Mouse (Mus musculus) midbrain, embryonic 16.5 days (tissue): Measurements from ENCODE around the gene Ccdc188. TPM values are rescaled to one million over a fixed set of nuclear protein-coding genes. Genes with fewer than 3 reads are reported as not detected.

Experiments used
- ATAC-seq: fragments of 200-750 bp; cut with Nextera tagmentation; 2 replicates; pipeline ENCODE4 v1.8.0; 2017; ENCODE audit warnings: moderate TSS enrichment
- H3K27ac ChIP-seq: fragments of 300-500 bp; sonication (generic); 2 replicates; pipeline ENCODE4 v1.5.1; 2014; ENCODE audit warnings: mild to moderate bottlenecking, low read length, mixed read lengths
- H3K27me3 ChIP-seq: fragments of 300-500 bp; sonication (generic); 2 replicates; pipeline ENCODE4 v1.6.1; 2014; ENCODE audit warnings: low read depth, low read length, mixed read lengths; ENCODE audit not compliant: control insufficient read depth, insufficient read depth
- H3K36me3 ChIP-seq: fragments of 300-500 bp; sonication (generic); 2 replicates; pipeline ENCODE4 v1.6.1; 2014; ENCODE audit warnings: mild to moderate bottlenecking, low read length, moderate library complexity, mixed read lengths; ENCODE audit not compliant: control insufficient read depth, insufficient read depth
- H3K4me1 ChIP-seq: fragments of 300-500 bp; sonication (generic); 2 replicates; pipeline ENCODE4 v1.6.1; 2014; ENCODE audit warnings: mild to moderate bottlenecking, low read length, mixed read lengths; ENCODE audit not compliant: control insufficient read depth, insufficient read depth
- H3K4me2 ChIP-seq: fragments of 300-500 bp; sonication (generic); 2 replicates; pipeline ENCODE4 v1.6.1; 2014; ENCODE audit warnings: mild to moderate bottlenecking, low read length, mixed read lengths
- H3K4me3 ChIP-seq: fragments of 300-500 bp; sonication (generic); 2 replicates; pipeline ENCODE4 v1.5.1; 2014; ENCODE audit warnings: low read depth, mild to moderate bottlenecking, low read length, moderate library complexity, mixed read lengths
- H3K9ac ChIP-seq: fragments of 300-500 bp; sonication (generic); 2 replicates; pipeline ENCODE4 v1.6.1; 2014; ENCODE audit warnings: low read depth, low read length, mixed read lengths
- H3K9me3 ChIP-seq: fragments of 300-500 bp; sonication (generic); replicated peaks from 2 replicates; pipeline ENCODE4 v1.6.1; 2014; ENCODE audit warnings: mild to moderate bottlenecking, low read length, mixed read lengths; ENCODE audit not compliant: control insufficient read depth, poor library complexity, severe bottlenecking
- WGBS: fragments of 180-500 bp; shearing (Covaris S2); extraction: QIAGEN DNeasy Blood & Tissue Kit; methylation state at CpG from one replicate; pipeline ENCODE4 v1.1.7; 2014; 5-methylcytosine and 5-hydroxymethylcytosine counted together
- polyA plus RNA-seq: library from polyadenylated mRNA; unstranded; fragments of >200 nt; fragmentation: Nextera tagmentation; extraction: Ambion mirVana; gene quantifications from 2 replicates; pipeline ENCODE4 v1.2.1, GENCODE M21; 2015

Gene Ccdc188
- polyA plus RNA-seq, 1 experiment from 2014 or later: not detected

DNA sequence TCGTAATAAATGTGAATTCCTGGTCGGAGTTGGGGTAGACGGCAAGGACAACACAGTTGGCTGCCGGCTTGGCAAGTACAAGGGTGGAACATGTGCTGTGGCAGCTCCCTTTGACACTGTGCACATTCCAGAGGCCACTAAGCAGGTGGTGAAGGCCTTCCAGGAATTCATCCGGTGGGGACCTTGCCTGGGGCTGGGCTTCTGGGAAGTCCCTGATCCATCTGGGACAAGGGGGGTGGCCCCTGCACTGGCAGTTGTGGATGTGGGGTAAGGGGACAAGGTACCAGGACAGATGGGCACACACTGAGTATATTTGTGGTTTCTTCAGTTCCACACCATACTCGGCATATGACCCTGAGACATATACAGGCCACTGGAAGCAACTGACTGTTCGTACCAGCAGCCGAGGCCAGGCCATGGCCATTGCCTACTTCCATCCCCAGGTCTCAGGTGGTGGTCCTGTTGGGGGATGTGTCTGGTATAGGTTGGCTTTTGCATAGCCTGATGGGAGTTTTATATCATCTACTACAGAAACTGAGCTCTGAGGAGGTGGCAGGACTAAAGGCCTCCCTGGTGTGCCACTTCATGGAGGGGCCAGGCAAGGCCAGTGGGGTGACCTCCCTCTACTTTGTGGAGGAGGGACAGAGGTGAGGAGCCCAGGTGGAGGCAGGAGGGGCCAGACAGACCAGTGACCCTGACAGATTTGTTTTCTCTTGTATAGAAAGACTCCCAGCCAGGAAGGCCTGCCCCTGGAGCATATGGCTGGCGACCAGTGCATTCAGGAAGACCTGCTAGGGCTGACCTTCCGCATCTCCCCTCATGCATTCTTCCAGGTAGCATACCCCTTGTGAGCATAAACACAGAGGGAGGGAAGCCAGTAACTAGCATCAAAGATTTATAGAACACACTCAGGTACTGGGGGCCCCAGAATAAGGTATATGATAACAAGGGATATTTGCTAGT is 33.4 kb downstream of the Ccdc188 start:
- peaks cover 27% of the 10 kb centered on the region for H3K36me3 ChIP-seq
- peaks cover 35% of the 10 kb centered on the region for H3K4me1 ChIP-seq
- no peak overlapping the region for H3K27ac ChIP-seq
- H3K9ac ChIP-seq: peak overlapping the region; percentile 7
- no peaks in the 10 kb centered on the region for H3K9me3 ChIP-seq
- H3K4me2 ChIP-seq: peak overlapping the region; percentile 93; the same call in 1 of the 2 replicates
- ATAC-seq: no peak
- H3K27me3 ChIP-seq: no peaks in the 10 kb centered on the region
- no peak overlapping the region for H3K4me3 ChIP-seq
- 62% methylated on average over 10 of the region's 10 CpGs for WGBS

DNA sequence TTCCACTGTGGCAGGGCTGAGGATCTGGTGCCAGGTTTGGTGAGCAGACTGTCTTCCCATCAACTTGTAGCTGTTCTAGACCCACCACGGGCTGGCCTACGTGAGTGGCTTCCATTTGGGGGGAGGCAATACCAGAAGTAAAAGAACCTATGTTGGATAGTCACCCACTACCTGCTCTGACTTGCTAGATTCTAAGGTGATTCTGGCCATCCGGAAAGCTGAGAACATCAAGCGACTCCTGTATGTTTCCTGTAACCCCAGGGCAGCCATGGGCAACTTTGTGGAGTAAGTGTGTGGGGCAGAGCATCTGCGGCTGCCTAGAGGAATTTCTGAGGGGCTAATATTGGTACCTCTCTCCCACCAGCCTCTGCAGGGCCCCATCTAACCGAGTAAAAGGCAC is 35.1 kb downstream of the Ccdc188 start:
- peaks cover 19% of the 10 kb centered on the region for H3K4me1 ChIP-seq
- H3K27me3 ChIP-seq: no peaks in the 10 kb centered on the region
- H3K27ac ChIP-seq: no peak overlapping the region
- peaks cover 38% of the 10 kb centered on the region for H3K36me3 ChIP-seq
- ATAC-seq: no peak
- no peak overlapping the region for H3K4me3 ChIP-seq
- no peak overlapping the region for H3K9ac ChIP-seq
- WGBS: 81% methylated on average over 6 of the region's 6 CpGs
- H3K9me3 ChIP-seq: no peaks in the 10 kb centered on the region
- no peak overlapping the region for H3K4me2 ChIP-seq

DNA sequence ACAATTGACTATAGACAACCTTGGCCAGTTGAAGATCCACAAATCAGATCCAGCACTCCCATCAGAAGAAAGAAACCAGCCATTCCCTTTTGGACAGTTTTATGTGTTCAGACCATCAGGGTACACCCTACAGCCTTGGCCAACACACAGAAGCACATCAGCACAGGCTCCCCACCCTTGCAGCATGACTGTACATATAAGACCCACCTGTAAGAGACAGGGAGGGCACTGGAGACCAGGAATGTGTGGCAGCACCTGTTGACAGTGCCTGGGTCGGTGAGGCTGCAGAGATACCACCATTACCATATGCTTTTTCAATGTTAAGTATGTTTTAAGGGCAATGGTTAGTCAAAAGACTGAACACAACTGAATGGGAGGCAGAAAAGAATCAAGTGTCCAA is 36.2 kb downstream of the Ccdc188 start:
- Histone ChIP-seq H3K27me3 (no peaks in the 10 kb centered on the region), H3K4me1 (peaks cover 19% of the 10 kb centered on the region), H3K9ac (no peak overlapping the region), H3K4me3 (no peak overlapping the region), H3K27ac (no peak overlapping the region), H3K4me2 (no peak overlapping the region), H3K36me3 (peaks cover 46% of the 10 kb centered on the region), H3K9me3 (no peaks in the 10 kb centered on the region)
- WGBS: 81% methylated on average over 1 of the region's 1 CpGs
- no peak for ATAC-seq

DNA sequence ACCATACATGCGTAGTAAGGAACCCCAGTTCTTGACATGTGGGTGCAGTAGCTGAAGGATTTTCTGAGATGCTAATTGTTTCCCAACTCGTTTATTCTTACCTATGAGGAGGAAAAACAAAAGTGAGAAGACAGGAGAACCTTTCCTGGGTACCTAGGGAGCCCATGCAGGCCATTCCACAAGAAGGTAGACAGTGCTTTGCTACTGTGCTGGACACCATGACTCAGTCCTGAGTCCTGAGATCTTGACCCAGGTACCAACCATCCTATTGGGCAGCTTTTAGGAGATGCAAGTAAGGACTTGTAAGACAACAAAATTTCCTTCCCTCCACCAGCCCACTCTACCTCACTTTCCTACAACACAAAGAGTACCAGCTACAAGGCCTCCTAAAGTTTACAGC is 40.5 kb downstream of the Ccdc188 start, which contains the start of gene Gm49776:
Gene Gm49776 (minus strand): TSS at position 101 of the 400 bp plus-strand sequence.
- ATAC-seq: no peak
- no peaks in the 10 kb centered on the region for H3K9me3 ChIP-seq
- 96% methylated on average over 2 of the region's 2 CpGs for WGBS

DNA sequence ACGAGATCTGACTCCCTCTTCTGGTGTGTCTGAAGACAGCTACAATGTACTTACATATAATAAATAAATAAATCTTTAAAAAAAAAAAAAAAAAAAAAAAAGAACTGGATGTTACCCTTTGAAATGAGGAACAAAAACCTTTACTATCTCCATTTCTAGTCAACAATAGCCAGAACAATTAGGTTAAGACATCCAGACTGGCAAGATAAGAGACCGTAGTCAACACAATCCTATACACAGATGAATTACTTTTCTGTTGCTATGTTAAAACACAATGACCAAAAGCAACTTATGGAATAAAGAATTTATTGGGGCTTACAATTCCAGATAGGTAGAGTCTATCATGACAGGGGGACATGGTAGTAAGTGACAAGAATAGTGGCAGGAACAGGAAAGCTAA is 47.3 kb downstream of the Ccdc188 start:
- H3K4me2 ChIP-seq: no peak overlapping the region
- WGBS: 75% methylated on average over 2 of the region's 2 CpGs
- no peaks in the 10 kb centered on the region for H3K4me1 ChIP-seq
- peaks cover 19% of the 10 kb centered on the region for H3K36me3 ChIP-seq
- H3K9me3 ChIP-seq: no peaks in the 10 kb centered on the region
- ATAC-seq: no peak
- no peaks in the 10 kb centered on the region for H3K27me3 ChIP-seq
- H3K4me3 ChIP-seq: no peak overlapping the region
- no peak overlapping the region for H3K27ac ChIP-seq
- no peak overlapping the region for H3K9ac ChIP-seq

More for the DNA sequence above, 40.5 kb downstream of the Ccdc188 start, which contains the start of gene Gm49776:
- peaks cover 54% of the 10 kb centered on the region for H3K36me3 ChIP-seq
- no peak within 1 kb of the TSS for H3K4me2 ChIP-seq
- no peaks in the 10 kb centered on the region for H3K4me1 ChIP-seq
- H3K4me3 ChIP-seq: no peak within 1 kb of the TSS
- H3K27me3 ChIP-seq: no peaks in the 10 kb centered on the region
- no peak within 1 kb of the TSS for H3K27ac ChIP-seq
- no peak within 1 kb of the TSS for H3K9ac ChIP-seq

DNA sequence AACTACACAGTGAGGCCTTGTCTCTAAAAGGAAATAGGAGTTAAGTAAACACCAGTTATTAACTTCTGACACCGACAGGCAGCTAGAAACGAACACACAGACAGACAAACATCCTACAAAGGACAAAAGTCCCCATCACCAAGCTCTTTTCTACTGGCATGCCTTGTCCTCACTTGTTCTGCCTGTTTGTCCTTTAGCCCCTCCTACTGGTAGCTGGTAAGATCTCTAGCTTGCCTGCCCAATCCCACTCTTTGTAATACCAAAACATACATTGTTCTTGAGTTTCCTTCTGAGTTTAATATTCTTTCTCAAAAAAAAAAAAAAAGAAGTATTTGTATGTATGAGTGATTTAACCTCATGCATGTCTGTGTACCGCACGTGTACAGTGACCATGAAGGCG is 50.5 kb downstream of the Ccdc188 start:
- H3K9ac ChIP-seq: no peak overlapping the region
- no peak overlapping the region for H3K27ac ChIP-seq
- no peak overlapping the region for H3K4me2 ChIP-seq
- peaks cover 23% of the 10 kb centered on the region for H3K36me3 ChIP-seq
- H3K4me3 ChIP-seq: no peak overlapping the region
- ATAC-seq: no peak
- H3K4me1 ChIP-seq: no peaks in the 10 kb centered on the region
- H3K9me3 ChIP-seq: no peaks in the 10 kb centered on the region
- WGBS: 91% methylated on average over 5 of the region's 5 CpGs
- no peaks in the 10 kb centered on the region for H3K27me3 ChIP-seq

Other genes starting within 250 kb of the Ccdc188 start
- not detected in 2 replicates for gene Vpreb2, start 237.5 kb upstream of the Ccdc188 start, polyA plus RNA-seq
- gene Dgcr6, start 165.0 kb upstream of the Ccdc188 start, polyA plus RNA-seq: 155 and 157 TPM in 2 replicates
- 3.6 and 4.1 TPM in 2 replicates for gene Prodh, start 127.7 kb upstream of the Ccdc188 start, polyA plus RNA-seq
- gene Rtn4r, start 90.2 kb upstream of the Ccdc188 start, polyA plus RNA-seq: 26.6 and 29.7 TPM in 2 replicates
- gene Zdhhc8, start 17.3 kb downstream of the Ccdc188 start, polyA plus RNA-seq: 13.8 and 17.9 TPM in 2 replicates
- gene Trmt2a, start 30.8 kb downstream of the Ccdc188 start, polyA plus RNA-seq: 105 and 106 TPM in 2 replicates
- 359 and 384 TPM in 2 replicates for gene Ranbp1, start 30.9 kb downstream of the Ccdc188 start, polyA plus RNA-seq
- gene Gm49776, start 40.4 kb downstream of the Ccdc188 start, polyA plus RNA-seq: not detected in 2 replicates
- 31.1 and 32.7 TPM in 2 replicates for gene Dgcr8, start 71.4 kb downstream of the Ccdc188 start, polyA plus RNA-seq
- gene Tango2, start 130.2 kb downstream of the Ccdc188 start, polyA plus RNA-seq: 78.7 and 82.5 TPM in 2 replicates
- gene Arvcf, start 130.3 kb downstream of the Ccdc188 start, polyA plus RNA-seq: 77.1 and 80.2 TPM in 2 replicates
- 36.6 and 37.0 TPM in 2 replicates for gene Txnrd2, start 208.5 kb downstream of the Ccdc188 start, polyA plus RNA-seq
- gene Comt, start 209.0 kb downstream of the Ccdc188 start, polyA plus RNA-seq: 96.6 and 112 TPM in 2 replicates